Mouse (Mus musculus): ENCODE data around the gene 4930558C23Rik.
A peak's percentile ranks its signal among the peaks of the same experiment; 100 is the strongest.

GRCm38 (mm10) chr3:95450408-95450807, 47.8 kb upstream of the 4930558C23Rik start:
- TF ChIP-seq CTCF (IDR thresholded peaks at IDR 0.05; ENCODE audit: low read depth, low read length) (peak; percentile 3), POLR2A (IDR thresholded peaks at IDR 0.05; ENCODE audit: insufficient read depth, low read length) (no peak), EP300 (IDR thresholded peaks at IDR 0.05; ENCODE audit: insufficient read depth, low read depth, low read length) (no peak)
